19 mouse cellular contexts compared by ENCODE assay signal in genomic region chr12:50524061-50524460, GRCm38 (mm10).
"Had no signal": no experiment of that assay in that cellular context is flagged by ENCODE, and none has a peak within 500 bp of the region (broad histone marks: within the 10 kb centered on the region; RNA-seq: fewer than 3 reads in every experiment).

No protein-coding gene starts in this region.

- H3K9me3 ChIP-seq: liver, embryonic 15.5 days; lung, embryonic 15.5 days had no signal

- H3K27ac ChIP-seq: kidney, postnatal 0 days; left cerebral cortex, adult 2 months; liver, embryonic 15.5 days; lung, embryonic 15.5 days; macrophage; stomach, postnatal 0 days had no signal

- H3K4me2 ChIP-seq: liver, embryonic 11.5 days; liver, embryonic 15.5 days; lung, embryonic 15.5 days; midbrain, embryonic 11.5 days had no signal

- H3K4me1 ChIP-seq: liver, embryonic 15.5 days; lung, embryonic 15.5 days had no signal

- H3K9ac ChIP-seq: liver, embryonic 15.5 days; lung, embryonic 15.5 days had no signal

- DNase-seq: kidney, postnatal 36 days; layer of hippocampus, postnatal 36 days; lung, adult 18-20 months; lung, postnatal 14 days; midbrain, embryonic 14.5 days; right cerebral cortex, adult 18-20 months; right cerebral cortex, postnatal 14 days; right cerebral cortex, postnatal 4 days; thymus, adult 2 months; thymus, postnatal 14 days; thymus, postnatal 4 days had no signal

- H3K27me3 ChIP-seq: liver, embryonic 15.5 days; lung, embryonic 15.5 days had no signal

- H3K4me3 ChIP-seq: left cerebral cortex, adult 2 months; liver, embryonic 15.5 days; lung, embryonic 15.5 days had no signal

- H3K36me3 ChIP-seq: liver, embryonic 15.5 days; lung, embryonic 15.5 days had no signal
